Mouse (Mus musculus) kidney, embryonic 16.5 days (tissue): ENCODE results near the gene Gm10306. TPM values are rescaled to one million over a fixed set of nuclear protein-coding genes. Genes with fewer than 3 reads are reported as not detected.

Source experiments
- ATAC-seq: fragments of 200-750 bp; cut with Nextera tagmentation; 2 replicates; pipeline ENCODE4 v1.8.0; 2017; ENCODE audit warnings: moderate TSS enrichment; ENCODE audit not compliant: low FRiP score, low TSS enrichment
- H3K27ac ChIP-seq: fragments of 300-500 bp; sonication (generic); 2 replicates; pipeline ENCODE4 v1.5.1; 2014; ENCODE audit warnings: low read length
- H3K27me3 ChIP-seq: fragments of 300-500 bp; sonication (generic); 2 replicates; pipeline ENCODE4 v1.6.1; 2014; ENCODE audit warnings: low read length, control low read depth, mixed read lengths; ENCODE audit not compliant: insufficient read depth
- H3K36me3 ChIP-seq: fragments of 300-500 bp; sonication (generic); 2 replicates; pipeline ENCODE4 v1.6.1; 2014; ENCODE audit warnings: low read length, control low read depth, mixed read lengths; ENCODE audit not compliant: insufficient read depth
- H3K4me1 ChIP-seq: fragments of 300-500 bp; sonication (generic); 2 replicates; pipeline ENCODE4 v1.6.1; 2014; ENCODE audit warnings: low read length, control low read depth, mixed read lengths; ENCODE audit not compliant: insufficient read depth
- H3K4me2 ChIP-seq: fragments of 300-500 bp; sonication (generic); replicated peaks from 2 replicates; pipeline ENCODE4 v1.6.1; 2014; ENCODE audit warnings: low read depth, low read length
- H3K4me3 ChIP-seq: fragments of 300-500 bp; sonication (generic); 2 replicates; pipeline ENCODE4 v1.5.1; 2014; ENCODE audit warnings: mild to moderate bottlenecking, low read length
- H3K9ac ChIP-seq: fragments of 300-500 bp; sonication (generic); replicated peaks from 2 replicates; pipeline ENCODE4 v1.6.1; 2014; ENCODE audit warnings: low read length
- H3K9me3 ChIP-seq: fragments of 300-500 bp; sonication (generic); 2 replicates; pipeline ENCODE4 v1.6.1; 2016; ENCODE audit warnings: low read length, control low read depth
- WGBS: fragments of 180-500 bp; shearing (Covaris S2); extraction: QIAGEN DNeasy Blood & Tissue Kit; methylation state at CpG from one replicate; pipeline ENCODE4 v1.1.7; 2014; 5-methylcytosine and 5-hydroxymethylcytosine counted together
- polyA plus RNA-seq: library from polyadenylated mRNA; unstranded; fragments of >200 nt; fragmentation: Nextera tagmentation; extraction: Ambion mirVana; gene quantifications from 2 replicates; pipeline ENCODE4 v1.2.1, GENCODE M21; 2015

The Gm10306 gene
- not detected in 2 replicates for polyA plus RNA-seq

DNA sequence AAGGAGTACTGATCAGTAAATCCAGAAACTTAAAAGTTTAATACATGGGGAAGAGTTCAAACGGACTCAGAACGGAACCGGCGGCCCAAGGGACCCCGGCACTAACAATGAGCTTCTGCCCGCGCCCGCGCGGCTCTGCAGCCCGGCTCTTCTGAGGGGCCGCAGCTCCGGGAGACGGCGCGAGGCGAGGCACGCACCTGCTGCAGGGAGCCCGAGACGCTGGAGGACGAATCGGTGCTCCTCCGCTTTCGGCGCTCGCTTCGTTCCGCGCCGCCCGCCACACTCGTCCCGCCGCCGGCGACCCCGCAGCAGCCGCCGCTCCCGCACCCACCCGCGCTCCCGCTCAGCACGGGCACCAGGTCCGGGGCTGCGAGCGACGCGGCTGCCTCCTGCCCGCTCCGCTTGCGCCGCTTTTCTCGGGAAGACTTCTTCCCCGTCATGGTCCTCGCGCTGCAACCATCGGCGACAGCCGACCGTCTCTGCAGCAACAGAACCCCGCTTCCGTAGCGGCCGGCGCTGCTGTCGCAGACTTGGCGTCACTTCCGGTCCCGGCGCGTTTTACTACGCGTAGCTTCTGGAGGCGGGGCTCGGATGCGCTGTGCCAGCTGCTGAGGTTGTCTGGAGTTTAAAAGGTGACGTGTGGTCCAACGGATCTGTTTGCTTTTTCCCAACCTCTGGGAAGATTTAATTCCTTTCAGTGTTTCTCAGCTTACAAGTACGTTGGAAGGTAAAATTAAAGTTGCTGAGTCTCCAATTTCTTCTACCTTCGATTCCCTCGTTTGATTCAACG, at the start of gene Gm10306, which contains the start of gene Caap1:
Gm10306 (plus strand) TSS at position 282 of the 790 bp plus-strand sequence.
Caap1 (minus strand) TSS at position 532 of the 790 bp plus-strand sequence.
- Histone ChIP-seq H3K36me3 (no peaks in the 10 kb centered on the region), H3K4me3 (peak within 1 kb of the TSS; percentile 89), H3K9me3 (no peaks in the 10 kb centered on the region), H3K27me3 (no peaks in the 10 kb centered on the region), H3K4me1 (peaks cover 14% of the 10 kb centered on the region), H3K27ac (peak within 1 kb of the TSS; percentile 84), H3K4me2 (peak within 1 kb of the TSS; percentile 86), H3K9ac (peak within 1 kb of the TSS; percentile 87)
- WGBS = 1% methylated on average over 61 of the region's 83 CpGs
- peak; percentile 96 for ATAC-seq

- Histone ChIP-seq H3K4me2 (no peak overlapping the region), H3K9ac (no peak overlapping the region), H3K4me1 (no peaks in the 10 kb centered on the region), H3K9me3 (no peaks in the 10 kb centered on the region), H3K36me3 (peaks cover 18% of the 10 kb centered on the region), H3K27ac (no peak overlapping the region), H3K27me3 (no peaks in the 10 kb centered on the region), H3K4me3 (no peak overlapping the region)
- 86% methylated on average over 3 of the region's 3 CpGs for WGBS
- no peak for ATAC-seq
Observed at GRCm38 (mm10) chr4:94515366-94515765, 41.0 kb upstream of the Gm10306 start.

- no peak for ATAC-seq
- H3K9ac ChIP-seq = no peak overlapping the region
- no peaks in the 10 kb centered on the region for H3K9me3 ChIP-seq
- WGBS = 63% methylated on average over 4 of the region's 4 CpGs
- H3K4me2 ChIP-seq = no peak overlapping the region
- H3K27ac ChIP-seq = no peak overlapping the region
- no peaks in the 10 kb centered on the region for H3K4me1 ChIP-seq
- peaks cover 3% of the 10 kb centered on the region; the same call in 1 of the 2 replicates for H3K36me3 ChIP-seq
- H3K27me3 ChIP-seq = no peaks in the 10 kb centered on the region
- no peak overlapping the region for H3K4me3 ChIP-seq
Observed at GRCm38 (mm10) chr4:94517631-94518030, 38.7 kb upstream of the Gm10306 start.

GRCm38 (mm10) chr4:94523321-94523720, 33.0 kb upstream of the Gm10306 start:
- H3K4me3 ChIP-seq = no peak overlapping the region
- no peak for ATAC-seq
- H3K36me3 ChIP-seq = no peaks in the 10 kb centered on the region
- H3K4me1 ChIP-seq = no peaks in the 10 kb centered on the region
- H3K4me2 ChIP-seq = no peak overlapping the region
- no peak overlapping the region for H3K9ac ChIP-seq
- H3K27ac ChIP-seq = no peak overlapping the region
- H3K9me3 ChIP-seq = no peaks in the 10 kb centered on the region
- H3K27me3 ChIP-seq = no peaks in the 10 kb centered on the region

GRCm38 (mm10) chr4:94529448-94529847, 26.9 kb upstream of the Gm10306 start:
- Histone ChIP-seq H3K9ac (no peak overlapping the region), H3K27me3 (no peaks in the 10 kb centered on the region), H3K4me2 (no peak overlapping the region), H3K4me1 (no peaks in the 10 kb centered on the region), H3K36me3 (no peaks in the 10 kb centered on the region; the same call in 1 of the 2 replicates), H3K9me3 (no peaks in the 10 kb centered on the region), H3K27ac (no peak overlapping the region), H3K4me3 (no peak overlapping the region)
- no peak for ATAC-seq
- 83% methylated on average over 1 of the region's 1 CpGs for WGBS

DNA sequence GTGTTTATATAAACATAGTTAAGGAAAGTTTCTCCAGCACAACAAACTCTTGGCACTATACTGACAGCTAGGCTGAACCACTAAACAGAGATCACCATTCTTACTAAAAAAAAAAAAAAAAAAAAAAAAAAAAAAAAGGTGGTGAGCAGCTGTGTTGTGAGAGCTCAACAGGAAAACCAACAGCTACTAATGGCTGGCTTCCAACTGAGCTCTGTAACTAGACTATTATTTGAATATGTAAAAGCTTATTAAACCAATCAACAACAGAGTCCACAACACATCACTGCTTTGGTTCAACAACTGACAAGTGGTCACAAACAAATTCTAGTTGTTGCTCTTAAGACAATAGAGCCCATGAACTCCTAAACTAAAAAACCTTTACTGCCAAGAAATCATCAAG, 23.1 kb upstream of the Gm10306 start:
- ATAC-seq = no peak
- Histone ChIP-seq H3K4me3 (no peak overlapping the region), H3K4me1 (no peaks in the 10 kb centered on the region), H3K9ac (no peak overlapping the region), H3K36me3 (peaks cover 6% of the 10 kb centered on the region; the same call in 1 of the 2 replicates), H3K27ac (no peak overlapping the region), H3K27me3 (no peaks in the 10 kb centered on the region), H3K9me3 (no peaks in the 10 kb centered on the region), H3K4me2 (no peak overlapping the region)

DNA sequence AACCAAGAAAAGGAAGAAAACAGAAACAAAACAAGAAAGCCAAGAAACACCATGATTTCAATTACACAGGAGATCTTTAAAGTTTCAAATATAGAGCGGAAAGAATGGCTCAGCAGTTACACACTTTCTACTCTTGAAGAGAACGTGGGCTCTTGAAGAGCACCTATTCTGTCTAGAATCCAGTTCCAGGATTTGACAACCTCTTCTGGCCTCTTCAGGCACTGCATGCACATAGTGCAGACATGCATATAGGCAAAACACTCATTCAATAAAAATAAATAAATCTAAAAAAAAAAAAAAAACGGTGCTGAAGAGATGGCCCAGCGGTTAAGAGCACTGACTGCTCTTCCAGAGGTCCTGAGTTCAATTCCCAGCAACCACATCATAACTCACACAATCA, 13.3 kb upstream of the Gm10306 start:
- Histone ChIP-seq H3K4me3 (no peak overlapping the region), H3K9me3 (no peaks in the 10 kb centered on the region), H3K27ac (no peak overlapping the region), H3K9ac (no peak overlapping the region), H3K4me1 (no peaks in the 10 kb centered on the region), H3K36me3 (peaks cover 11% of the 10 kb centered on the region; the same call in 1 of the 2 replicates), H3K27me3 (no peaks in the 10 kb centered on the region), H3K4me2 (no peak overlapping the region)
- WGBS = 95% methylated on average over 4 of the region's 4 CpGs
- no peak for ATAC-seq

GRCm38 (mm10) chr4:94544321-94544720, 12.0 kb upstream of the Gm10306 start:
- H3K4me3 ChIP-seq = no peak overlapping the region
- no peaks in the 10 kb centered on the region for H3K9me3 ChIP-seq
- whole genome bisulfite sequencing = 87% methylated on average over 7 of the region's 7 CpGs
- no peak overlapping the region for H3K4me2 ChIP-seq
- ATAC-seq = no peak
- no peak overlapping the region for H3K9ac ChIP-seq
- no peaks in the 10 kb centered on the region for H3K4me1 ChIP-seq
- H3K27ac ChIP-seq = no peak overlapping the region
- H3K36me3 ChIP-seq = peaks cover 9% of the 10 kb centered on the region; the same call in 1 of the 2 replicates
- H3K27me3 ChIP-seq = no peaks in the 10 kb centered on the region

GRCm38 (mm10) chr4:94554955-94555494, 1.3 kb upstream of the Gm10306 start:
- Histone ChIP-seq H3K36me3 (no peaks in the 10 kb centered on the region), H3K4me1 (peaks cover 14% of the 10 kb centered on the region), H3K9me3 (no peaks in the 10 kb centered on the region), H3K4me2 (peak overlapping the region; percentile 86; the same call in 1 of the 2 replicates), H3K27ac (no peak overlapping the region), H3K9ac (no peak overlapping the region), H3K27me3 (no peaks in the 10 kb centered on the region), H3K4me3 (no peak overlapping the region; the same call in 1 of the 2 replicates)
- WGBS = 90% methylated on average over 5 of the region's 5 CpGs
- no peak for ATAC-seq

DNA sequence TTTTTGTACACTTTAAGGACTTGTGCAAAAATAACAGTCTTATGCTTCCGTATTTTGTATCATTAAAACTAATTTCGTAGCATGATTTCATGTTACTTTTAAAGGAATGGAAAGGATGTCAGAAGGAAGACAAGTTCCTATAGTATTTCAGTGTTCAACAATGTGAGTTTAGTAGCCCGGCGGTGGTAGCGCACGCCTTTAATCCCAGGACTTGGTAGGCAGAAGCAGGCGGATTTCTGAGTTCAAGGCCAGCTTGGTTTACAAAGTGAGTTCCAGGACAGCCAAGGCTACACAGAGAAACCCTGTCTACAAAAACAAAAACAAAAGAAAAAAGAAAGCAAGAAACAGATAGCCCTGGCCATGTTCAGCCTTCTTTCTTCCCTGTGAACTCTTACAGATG, 799 bp downstream of the Gm10306 start:
- peaks cover 14% of the 10 kb centered on the region for H3K4me1 ChIP-seq
- H3K27ac ChIP-seq = no peak overlapping the region
- 70% methylated on average over 7 of the region's 7 CpGs for WGBS
- H3K9me3 ChIP-seq = no peaks in the 10 kb centered on the region
- ATAC-seq = no peak
- no peaks in the 10 kb centered on the region for H3K36me3 ChIP-seq
- H3K4me2 ChIP-seq = no peak overlapping the region
- H3K4me3 ChIP-seq = no peak overlapping the region; the same call in 1 of the 2 replicates
- H3K9ac ChIP-seq = no peak overlapping the region
- no peaks in the 10 kb centered on the region for H3K27me3 ChIP-seq
